Mouse (Mus musculus): Measurements from ENCODE around the gene Hs3st5. TPM values are rescaled to one million over a fixed set of nuclear protein-coding genes. Genes with fewer than 3 reads are reported as not detected.

Hs3st5 gene
- total and polyA plus RNA-seq, 2 experiments from 2014 or later = 33.8 to 62.1 TPM

DNA sequence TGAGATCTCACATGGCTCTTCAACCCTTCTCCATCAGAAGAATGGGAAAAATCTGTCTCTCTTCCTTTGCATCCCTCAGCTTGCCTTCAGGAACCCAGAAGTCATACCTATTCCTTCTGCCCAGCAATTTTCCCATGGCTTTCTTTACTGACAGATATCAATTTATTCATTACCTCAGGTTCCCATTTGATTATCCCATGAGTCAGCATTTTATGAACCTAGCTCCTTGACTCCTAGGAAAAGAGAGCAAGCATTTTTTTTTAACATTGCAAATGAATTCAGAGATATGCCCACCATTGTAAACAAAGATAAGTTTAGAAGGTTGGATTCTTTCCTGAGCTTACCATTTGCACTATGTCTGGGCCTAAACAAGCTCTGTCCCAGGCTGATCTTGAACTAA lies 232.8 kb downstream of the Hs3st5 start:
- Histone ChIP-seq H3K9me3 (ENCODE audit: low read length) (no peaks in the 10 kb centered on the region), H3K27me3 (ENCODE audit: insufficient read depth, low read length) (no peaks in the 10 kb centered on the region), H3K4me1 (ENCODE audit: insufficient read depth, low read length) (no peaks in the 10 kb centered on the region), H3K36me3 (ENCODE audit: insufficient read depth, low read length) (no peaks in the 10 kb centered on the region), H3K4me3 (ENCODE audit: low read length) (no peak overlapping the region), H3K27ac (no peak overlapping the region), H3K9ac (replicated peaks; ENCODE audit: low read length) (no peak overlapping the region), H3K4me2 (ENCODE audit: low read depth, low read length) (no peak overlapping the region)
- DNase-seq (ENCODE audit: low spot score) = no peak
- ATAC-seq = no peak
- TF ChIP-seq CTCF (IDR thresholded peaks at IDR 0.05; ENCODE audit: low read depth) = no peak

DNA sequence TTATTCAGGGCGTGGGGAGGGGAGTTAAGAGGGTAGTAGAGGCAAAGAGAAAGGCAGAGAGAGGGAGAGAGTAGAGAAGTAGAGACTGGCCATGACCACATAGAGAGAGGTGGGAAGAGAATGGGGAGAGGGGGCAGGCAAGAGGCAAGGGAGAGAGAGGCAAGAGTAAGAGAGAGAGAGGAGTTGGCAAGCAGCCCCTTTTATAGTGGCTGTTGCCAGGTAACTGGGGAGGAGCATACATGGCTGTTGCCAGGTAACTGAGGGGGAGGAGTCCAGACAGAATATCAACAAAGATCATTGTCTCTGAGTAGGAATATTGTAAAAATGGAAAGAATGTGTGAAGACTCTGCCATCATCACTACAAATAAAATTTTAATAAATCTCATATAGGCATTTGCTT lies 243.4 kb downstream of the Hs3st5 start:
- DNase-seq (ENCODE audit: low spot score) = peak; percentile 13
- 48% methylated on average over 1 of the region's 1 CpGs for WGBS

DNA sequence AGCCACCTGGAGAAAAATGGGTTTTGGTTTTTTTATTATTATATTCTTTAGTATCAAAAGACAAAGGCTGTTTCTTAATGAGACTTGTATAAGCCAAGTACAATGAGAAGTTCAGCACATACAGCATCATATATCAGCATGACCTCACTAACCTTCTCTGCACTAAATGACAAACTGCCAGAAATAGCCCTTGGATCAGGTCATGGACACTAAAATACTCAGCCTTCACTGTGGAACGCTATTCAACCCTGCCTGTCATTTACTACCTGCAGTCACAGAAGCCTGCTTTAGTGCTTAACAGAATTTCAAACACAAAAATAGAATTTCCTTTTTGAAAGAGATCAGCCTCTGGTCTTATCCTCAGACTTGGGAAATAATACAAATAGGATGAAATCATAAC lies 247.9 kb downstream of the Hs3st5 start:
- no peak overlapping the region for H3K4me3 ChIP-seq (ENCODE audit: low read length)
- no peak for TF ChIP-seq CTCF (IDR thresholded peaks at IDR 0.05; ENCODE audit: low read depth)

More for the DNA sequence above, 243.4 kb downstream of the Hs3st5 start:
- no peaks in the 10 kb centered on the region for H3K36me3 ChIP-seq (ENCODE audit: insufficient read depth, low read length)
- no peak overlapping the region for H3K4me2 ChIP-seq (ENCODE audit: low read depth, low read length)
- no peak for TF ChIP-seq CTCF (IDR thresholded peaks at IDR 0.05; ENCODE audit: low read depth)
- no peaks in the 10 kb centered on the region for H3K27me3 ChIP-seq (ENCODE audit: insufficient read depth, low read length)
- no peak overlapping the region for H3K9ac ChIP-seq (replicated peaks; ENCODE audit: low read length)
- no peaks in the 10 kb centered on the region for H3K4me1 ChIP-seq (ENCODE audit: insufficient read depth, low read length)
- H3K9me3 ChIP-seq (ENCODE audit: low read length) = no peaks in the 10 kb centered on the region
- H3K27ac ChIP-seq = no peak overlapping the region
- H3K4me3 ChIP-seq (ENCODE audit: low read length) = no peak overlapping the region
- no peak for ATAC-seq

DNA sequence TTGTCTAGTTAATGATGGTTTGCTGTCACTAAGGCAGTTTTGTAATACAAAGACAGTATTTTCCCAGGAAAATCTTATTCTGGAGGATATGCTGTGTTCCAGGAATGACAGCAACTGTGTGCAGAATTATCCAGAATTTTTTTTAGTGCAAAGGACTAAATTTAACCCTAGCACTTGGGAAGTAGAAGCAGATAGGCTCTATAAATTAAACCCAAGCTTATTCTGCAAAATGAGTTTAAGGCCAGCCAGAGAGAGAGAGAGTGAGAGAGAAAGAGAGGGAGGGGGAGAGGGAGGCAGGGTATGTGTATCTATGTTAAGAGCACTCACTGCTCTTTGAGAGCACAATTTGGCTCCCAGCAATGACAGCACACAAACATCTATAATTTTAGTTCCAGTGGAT lies 267.0 kb downstream of the Hs3st5 start:
- ATAC-seq = no peak
- peak; percentile 15 for DNase-seq (ENCODE audit: low spot score)

More for the DNA sequence above, 247.9 kb downstream of the Hs3st5 start:
- DNase-seq (ENCODE audit: low spot score) (no peak), ATAC-seq (no peak)
- H3K27ac ChIP-seq = no peak overlapping the region
- no peaks in the 10 kb centered on the region for H3K36me3 ChIP-seq (ENCODE audit: insufficient read depth, low read length)
- H3K4me1 ChIP-seq (ENCODE audit: insufficient read depth, low read length) = no peaks in the 10 kb centered on the region
- no peaks in the 10 kb centered on the region for H3K9me3 ChIP-seq (ENCODE audit: low read length)
- no peak overlapping the region for H3K9ac ChIP-seq (replicated peaks; ENCODE audit: low read length)
- no peaks in the 10 kb centered on the region for H3K27me3 ChIP-seq (ENCODE audit: insufficient read depth, low read length)
- WGBS = 49% methylated on average over 1 of the region's 1 CpGs
- H3K4me2 ChIP-seq (ENCODE audit: low read depth, low read length) = no peak overlapping the region

DNA sequence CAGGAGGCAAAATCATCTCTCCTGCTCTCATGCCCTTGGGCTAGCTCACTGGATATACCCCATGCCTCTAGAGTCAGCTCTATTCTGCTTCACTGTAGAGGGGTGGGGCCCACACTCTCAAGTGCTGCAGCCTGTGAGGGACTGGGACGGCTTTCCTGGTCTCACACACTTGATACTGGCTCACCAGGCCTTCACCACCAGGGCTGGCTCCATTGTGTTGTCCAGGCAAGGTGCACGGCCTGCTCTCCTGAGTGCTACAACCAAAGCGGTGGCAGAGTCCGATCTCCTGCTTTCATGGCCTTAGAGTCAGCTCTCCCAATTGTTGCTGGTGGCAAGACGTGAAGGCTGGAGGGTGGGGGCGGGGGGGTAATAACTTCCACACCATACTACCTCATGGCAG lies 268.3 kb downstream of the Hs3st5 start:
- Histone ChIP-seq H3K9me3 (ENCODE audit: low read length) (no peaks in the 10 kb centered on the region), H3K27me3 (ENCODE audit: insufficient read depth, low read length) (no peaks in the 10 kb centered on the region), H3K4me1 (ENCODE audit: insufficient read depth, low read length) (no peaks in the 10 kb centered on the region), H3K4me2 (ENCODE audit: low read depth, low read length) (no peak overlapping the region), H3K4me3 (ENCODE audit: low read length) (no peak overlapping the region), H3K27ac (no peak overlapping the region), H3K36me3 (ENCODE audit: insufficient read depth, low read length) (no peaks in the 10 kb centered on the region), H3K9ac (replicated peaks; ENCODE audit: low read length) (no peak overlapping the region)
- ATAC-seq (no peak), DNase-seq (ENCODE audit: low spot score) (no peak)
- WGBS = 83% methylated on average over 6 of the region's 6 CpGs
- TF ChIP-seq CTCF (IDR thresholded peaks at IDR 0.05; ENCODE audit: low read depth) = no peak

More for the DNA sequence above, 267.0 kb downstream of the Hs3st5 start:
- no peaks in the 10 kb centered on the region for H3K27me3 ChIP-seq (ENCODE audit: insufficient read depth, low read length)
- no peak for TF ChIP-seq CTCF (IDR thresholded peaks at IDR 0.05; ENCODE audit: low read depth)
- H3K4me2 ChIP-seq (ENCODE audit: low read depth, low read length) = no peak overlapping the region
- no peak overlapping the region for H3K9ac ChIP-seq (replicated peaks; ENCODE audit: low read length)
- no peak overlapping the region for H3K4me3 ChIP-seq (ENCODE audit: low read length)
- no peaks in the 10 kb centered on the region for H3K36me3 ChIP-seq (ENCODE audit: insufficient read depth, low read length)
- H3K9me3 ChIP-seq (ENCODE audit: low read length) = no peaks in the 10 kb centered on the region
- H3K27ac ChIP-seq = no peak overlapping the region
- H3K4me1 ChIP-seq (ENCODE audit: insufficient read depth, low read length) = no peaks in the 10 kb centered on the region

DNA sequence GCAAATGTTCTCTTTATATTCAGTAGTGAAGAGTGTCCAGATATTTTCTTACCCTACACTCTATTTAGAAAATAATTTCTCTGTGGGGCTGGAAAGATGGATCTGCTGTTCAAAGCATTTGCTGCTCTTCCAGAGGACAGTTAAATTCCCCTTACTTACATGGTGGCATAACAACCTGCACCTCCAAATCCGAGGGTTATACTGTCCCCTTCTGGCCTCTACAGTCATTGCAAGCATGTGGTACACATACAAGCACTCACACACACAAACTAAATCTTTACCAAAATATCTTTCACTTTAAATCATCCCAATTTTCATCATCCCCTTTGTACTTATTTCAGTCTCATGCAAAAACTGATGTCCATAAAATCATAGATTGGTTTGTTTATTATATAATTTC lies 275.0 kb downstream of the Hs3st5 start:
- no peak for TF ChIP-seq CTCF (IDR thresholded peaks at IDR 0.05; ENCODE audit: low read depth)
- no peaks in the 10 kb centered on the region for H3K27me3 ChIP-seq (ENCODE audit: insufficient read depth, low read length)
- no peaks in the 10 kb centered on the region for H3K4me1 ChIP-seq (ENCODE audit: insufficient read depth, low read length)
- H3K9ac ChIP-seq (replicated peaks; ENCODE audit: low read length) = no peak overlapping the region
- no peak overlapping the region for H3K4me2 ChIP-seq (ENCODE audit: low read depth, low read length)
- H3K36me3 ChIP-seq (ENCODE audit: insufficient read depth, low read length) = no peaks in the 10 kb centered on the region
- H3K27ac ChIP-seq = no peak overlapping the region
- no peak for DNase-seq (ENCODE audit: low spot score)
- no peak for ATAC-seq
- WGBS = 73% methylated on average over 1 of the region's 1 CpGs
- H3K4me3 ChIP-seq (ENCODE audit: low read length) = no peak overlapping the region
- no peaks in the 10 kb centered on the region for H3K9me3 ChIP-seq (ENCODE audit: low read length)

DNA sequence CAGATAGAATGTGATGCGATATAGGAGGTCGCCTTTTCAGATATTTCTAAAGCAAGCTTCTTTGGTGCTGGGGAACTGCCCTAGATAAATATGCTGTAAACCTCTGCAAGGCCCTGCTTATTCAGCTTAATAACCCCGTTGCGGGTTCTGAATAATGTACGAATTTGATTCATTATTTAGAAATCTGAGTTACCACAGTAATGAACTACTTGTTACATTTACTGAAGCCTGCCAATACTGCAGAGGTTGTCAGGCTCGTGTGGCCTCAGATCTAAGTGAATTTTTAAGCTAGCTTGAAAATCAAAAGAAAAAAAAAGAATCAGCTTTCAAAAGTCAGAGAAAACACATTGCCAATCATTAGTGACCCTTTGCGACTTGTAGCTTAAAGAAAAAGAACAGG lies 280.4 kb downstream of the Hs3st5 start:
- no peak overlapping the region for H3K27ac ChIP-seq
- DNase-seq (ENCODE audit: low spot score) (no peak), ATAC-seq (no peak)
- no peaks in the 10 kb centered on the region for H3K9me3 ChIP-seq (ENCODE audit: low read length)
- no peak overlapping the region for H3K4me2 ChIP-seq (ENCODE audit: low read depth, low read length)
- no peaks in the 10 kb centered on the region for H3K27me3 ChIP-seq (ENCODE audit: insufficient read depth, low read length)
- H3K9ac ChIP-seq (replicated peaks; ENCODE audit: low read length) = no peak overlapping the region
- 73% methylated on average over 7 of the region's 7 CpGs for WGBS
- H3K4me3 ChIP-seq (ENCODE audit: low read length) = no peak overlapping the region
- no peaks in the 10 kb centered on the region for H3K36me3 ChIP-seq (ENCODE audit: insufficient read depth, low read length)
- no peak for TF ChIP-seq CTCF (IDR thresholded peaks at IDR 0.05; ENCODE audit: low read depth)
- no peaks in the 10 kb centered on the region for H3K4me1 ChIP-seq (ENCODE audit: insufficient read depth, low read length)

Data from hindbrain, postnatal 0 days (tissue).